Mouse (Mus musculus) C2C12 (cell line): Measurements from ENCODE around the gene Clp1. TPM values are rescaled to one million over a fixed set of nuclear protein-coding genes. Genes with fewer than 3 reads are reported as not detected.

Experiments
- H3K27me3 ChIP-seq: one replicate; pipeline ENCODE4 v1.6.1; 2011; ENCODE audit not compliant: control insufficient read depth, insufficient read depth, insufficient read length
- H3K36me3 ChIP-seq: one replicate; pipeline ENCODE4 v1.6.1; 2011; ENCODE audit not compliant: control insufficient read depth, insufficient read depth
- H3K4me3 ChIP-seq: one replicate; pipeline ENCODE4 v1.5.1; 2011; ENCODE audit warnings: mild to moderate bottlenecking, control low read depth; ENCODE audit not compliant: poor library complexity, insufficient read depth, severe bottlenecking
- H3K79me2 ChIP-seq: one replicate; pipeline ENCODE4 v1.6.1; 2011; ENCODE audit not compliant: control insufficient read depth, insufficient read depth
- H3K79me3 ChIP-seq: one replicate; pipeline ENCODE4 v1.6.1; 2011; ENCODE audit warnings: low read depth, control low read depth
- H3ac ChIP-seq: one replicate; pipeline ENCODE3; 2011; ENCODE audit warnings: low read depth; ENCODE audit not compliant: control insufficient read depth, insufficient read length
- CEBPB ChIP-seq: IDR thresholded peaks from one replicate; pipeline ENCODE4 v1.6.1; 2011; ENCODE audit warnings: low read depth, mild to moderate bottlenecking, control low read depth, moderate library complexity
- CTCF ChIP-seq: IDR thresholded peaks from one replicate; pipeline ENCODE4 v1.5.1; 2011; ENCODE audit not compliant: control insufficient read depth, insufficient read depth, insufficient read length
- FOSL1 ChIP-seq: IDR thresholded peaks from one replicate; pipeline ENCODE4 v1.8.0; 2011; ENCODE audit warnings: mild to moderate bottlenecking, low read length; ENCODE audit not compliant: poor library complexity, insufficient read depth, severe bottlenecking
- MAX ChIP-seq: IDR thresholded peaks from one replicate; pipeline ENCODE4 v1.6.1; 2011; ENCODE audit warnings: mild to moderate bottlenecking, control low read depth
- MYOD1 ChIP-seq: IDR thresholded peaks from one replicate; pipeline ENCODE4 v1.6.1; 2011; ENCODE audit warnings: low read depth; ENCODE audit not compliant: control insufficient read depth, insufficient read length
- MYOG ChIP-seq: IDR thresholded peaks from one replicate; pipeline ENCODE4 v1.6.1; 2011; ENCODE audit not compliant: control insufficient read depth, insufficient read length; ENCODE audit errors: extremely low read depth
- USF1 ChIP-seq: IDR thresholded peaks from one replicate; pipeline ENCODE4 v1.6.1; 2011; ENCODE audit warnings: low read depth, mild to moderate bottlenecking, control low read depth, moderate library complexity
- polyA plus RNA-seq: library from polyadenylated mRNA; unstranded; fragments of >200 nt; fragmentation: generic; extraction: Trizol; gene quantifications from one replicate; pipeline ENCODE4 v1.2.1, GENCODE M21; 2012; ENCODE audit warnings: missing spikeins

Gene Clp1
- polyA plus RNA-seq, 1 experiment, result 13.9 TPM

DNA sequence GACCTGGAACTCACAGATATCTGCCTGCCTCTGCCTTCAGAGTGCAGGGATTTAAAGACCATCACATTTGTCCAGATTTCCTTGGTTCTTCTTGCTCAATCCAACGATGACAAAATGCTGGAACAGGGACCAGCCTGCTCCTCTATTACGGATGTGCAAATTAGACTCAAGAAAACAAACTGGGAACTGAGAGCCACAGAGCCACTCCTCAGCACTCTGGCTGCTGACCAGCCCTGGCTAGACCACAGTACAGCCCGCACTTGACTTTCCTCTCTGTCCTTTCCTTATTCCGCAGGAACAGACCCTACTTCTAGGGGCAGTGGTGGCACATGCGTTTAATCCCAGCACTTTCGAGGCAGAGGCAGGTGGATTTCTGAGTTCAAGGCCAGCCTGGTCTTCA is 43.4 kb upstream of the Clp1 start:
- H3K4me3 ChIP-seq, result no peak overlapping the region
- H3K27me3 ChIP-seq, result no peaks in the 10 kb centered on the region
- TF ChIP-seq MYOD1 (no peak), FOSL1 (no peak), CEBPB (no peak), MAX (no peak)
- no peaks in the 10 kb centered on the region for H3K36me3 ChIP-seq
- H3ac ChIP-seq, result no peak overlapping the region
- no peaks in the 10 kb centered on the region for H3K79me2 ChIP-seq
- H3K79me3 ChIP-seq, result no peaks in the 10 kb centered on the region

DNA sequence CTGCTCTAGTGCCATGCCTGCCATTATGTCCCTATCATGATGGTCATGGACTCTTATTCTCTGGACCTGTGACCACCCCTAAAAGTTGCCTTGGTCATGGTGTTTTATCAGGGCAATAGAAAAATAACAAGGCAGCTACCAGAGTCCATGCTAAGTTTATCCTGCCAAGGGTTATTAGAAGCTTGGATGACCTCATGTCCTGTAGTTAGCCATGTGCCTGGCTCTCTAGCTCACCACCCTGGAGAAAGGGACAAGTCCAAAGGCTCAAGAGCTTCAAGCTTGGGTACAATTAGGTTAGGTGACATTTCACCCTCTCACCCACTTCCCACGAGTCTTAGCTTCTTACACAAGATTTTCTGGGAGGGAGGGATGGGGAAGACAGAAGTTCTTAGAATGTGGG is 35.7 kb upstream of the Clp1 start:
- Histone ChIP-seq H3K79me3 (no peaks in the 10 kb centered on the region), H3K4me3 (no peak overlapping the region), H3K36me3 (no peaks in the 10 kb centered on the region), H3K27me3 (no peaks in the 10 kb centered on the region), H3K79me2 (no peaks in the 10 kb centered on the region), H3ac (no peak overlapping the region)
- no peak for TF ChIP-seq USF1
- TF ChIP-seq CTCF, result no peak
- no peak for TF ChIP-seq MYOG
- no peak for TF ChIP-seq CEBPB

DNA sequence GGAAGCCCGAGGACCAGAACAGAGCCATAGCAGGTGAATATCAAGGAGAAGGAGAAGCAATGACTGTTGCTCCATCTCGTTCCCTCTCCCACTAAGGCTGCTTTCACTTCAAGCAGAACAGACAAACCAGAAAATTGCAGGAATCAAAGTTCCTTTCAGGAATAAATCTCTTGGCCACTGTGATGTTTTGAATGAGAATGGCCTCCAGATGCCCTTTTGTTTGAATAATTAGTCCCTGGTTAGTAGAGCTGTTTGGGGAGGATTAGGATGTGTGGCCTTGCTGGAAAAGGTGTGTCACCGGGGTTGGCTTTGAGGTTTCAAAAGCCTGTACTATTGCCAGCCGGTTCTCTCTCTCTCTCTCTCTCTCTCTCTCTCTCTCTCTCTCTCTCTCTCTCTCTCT is 35.1 kb upstream of the Clp1 start:
- no peak overlapping the region for H3K4me3 ChIP-seq
- H3K36me3 ChIP-seq, result no peaks in the 10 kb centered on the region
- TF ChIP-seq MYOD1 (no peak), CTCF (no peak), USF1 (no peak), MAX (no peak), MYOG (no peak), FOSL1 (no peak), CEBPB (no peak)
- H3K27me3 ChIP-seq, result no peaks in the 10 kb centered on the region
- no peak overlapping the region for H3ac ChIP-seq
- no peaks in the 10 kb centered on the region for H3K79me3 ChIP-seq
- no peaks in the 10 kb centered on the region for H3K79me2 ChIP-seq

DNA sequence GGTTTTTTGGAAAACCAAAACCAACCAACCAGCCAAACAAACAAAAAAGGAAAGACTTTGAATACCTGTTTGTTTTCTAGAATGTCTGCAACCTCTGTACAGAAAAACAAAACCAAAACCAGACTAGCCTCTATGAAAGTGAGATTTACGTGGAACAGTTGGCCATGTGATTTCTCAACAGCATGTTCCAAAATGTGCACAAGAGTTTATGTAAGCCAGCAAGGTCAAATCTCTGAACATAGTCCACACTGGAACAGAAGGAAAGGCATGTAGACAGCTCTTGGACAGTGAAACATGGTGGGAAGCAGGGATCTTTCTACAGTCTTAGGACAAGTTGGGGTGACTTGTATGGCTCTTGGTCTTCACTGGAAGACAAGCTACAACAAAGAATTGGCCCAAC is 34.7 kb upstream of the Clp1 start:
- no peak overlapping the region for H3K4me3 ChIP-seq
- H3K36me3 ChIP-seq, result no peaks in the 10 kb centered on the region
- no peak for TF ChIP-seq CTCF
- no peak overlapping the region for H3ac ChIP-seq
- H3K79me2 ChIP-seq, result no peaks in the 10 kb centered on the region
- H3K79me3 ChIP-seq, result no peaks in the 10 kb centered on the region
- no peaks in the 10 kb centered on the region for H3K27me3 ChIP-seq

DNA sequence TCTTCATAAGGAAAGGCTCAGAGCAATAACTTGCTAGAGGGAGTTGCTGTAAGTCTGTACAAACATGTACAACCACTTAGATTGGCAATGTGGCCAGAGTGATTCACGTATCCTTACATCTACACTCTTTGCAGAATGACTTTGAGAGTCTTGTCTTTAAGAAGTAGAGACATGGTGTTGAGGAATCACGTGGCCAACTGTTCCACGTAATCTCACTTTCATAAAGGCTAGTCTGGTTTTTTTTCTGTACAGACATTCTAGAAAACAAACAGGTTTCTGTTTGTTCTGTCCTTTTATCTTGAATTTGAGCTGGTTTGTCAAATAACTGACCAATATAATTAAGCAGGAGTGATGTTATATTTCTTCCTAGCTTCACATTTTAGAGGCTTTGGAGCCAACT is 34.2 kb upstream of the Clp1 start:
- Histone ChIP-seq H3K36me3 (no peaks in the 10 kb centered on the region), H3ac (no peak overlapping the region), H3K79me3 (no peaks in the 10 kb centered on the region), H3K4me3 (no peak overlapping the region), H3K27me3 (no peaks in the 10 kb centered on the region), H3K79me2 (no peaks in the 10 kb centered on the region)
- TF ChIP-seq MAX (no peak), FOSL1 (no peak), USF1 (peak; percentile 44)

DNA sequence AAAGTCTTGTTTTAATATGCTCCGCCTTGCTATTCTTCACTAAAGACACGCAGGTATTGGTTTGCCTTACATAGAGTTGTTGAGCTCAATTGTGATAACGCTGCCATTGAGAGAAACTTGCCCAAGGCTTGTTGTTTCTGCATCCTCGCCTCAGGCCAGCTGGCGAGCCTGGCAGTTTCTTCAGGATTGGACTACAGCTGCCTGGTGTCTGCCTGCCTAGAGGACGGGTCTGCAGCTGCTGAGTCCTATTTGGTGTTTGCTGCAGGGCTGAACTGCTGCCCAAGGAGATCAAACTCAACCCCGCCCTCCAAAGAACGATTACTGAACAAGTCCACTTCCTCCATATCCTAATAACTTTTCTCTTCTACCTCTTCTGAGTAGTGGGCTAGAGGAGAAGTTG is 33.6 kb upstream of the Clp1 start:
- Histone ChIP-seq H3K36me3 (no peaks in the 10 kb centered on the region), H3K27me3 (no peaks in the 10 kb centered on the region), H3K79me3 (no peaks in the 10 kb centered on the region), H3K4me3 (no peak overlapping the region), H3ac (no peak overlapping the region), H3K79me2 (no peaks in the 10 kb centered on the region)
- no peak for TF ChIP-seq USF1
- TF ChIP-seq MAX, result no peak
- no peak for TF ChIP-seq CEBPB
- no peak for TF ChIP-seq CTCF
- no peak for TF ChIP-seq MYOG
- TF ChIP-seq FOSL1, result no peak
- no peak for TF ChIP-seq MYOD1
